Mouse (Mus musculus) hindbrain, embryonic 15.5 days (tissue): Measurements from ENCODE around the gene Mvb12b. TPM values are rescaled to one million over a fixed set of nuclear protein-coding genes. Genes with fewer than 3 reads are reported as not detected.
A peak's percentile ranks its signal among the peaks of the same experiment; 100 is the strongest.

Source experiments
- ATAC-seq: fragments of 200-750 bp; cut with Nextera tagmentation; 2 replicates; pipeline ENCODE4 v1.8.0; 2017; ENCODE audit warnings: low read depth, moderate number of reproducible peaks, moderate TSS enrichment; ENCODE audit not compliant: low FRiP score
- H3K27ac ChIP-seq: fragments of 300-500 bp; sonication (generic); replicated peaks from 2 replicates; pipeline ENCODE4 v1.5.1; 2015; ENCODE audit warnings: mild to moderate bottlenecking, inconsistent platforms
- H3K27me3 ChIP-seq: fragments of 300-500 bp; sonication (generic); 2 replicates; pipeline ENCODE4 v1.6.1; 2015; ENCODE audit warnings: control low read depth, inconsistent platforms
- H3K36me3 ChIP-seq: fragments of 300-500 bp; sonication (generic); 2 replicates; pipeline ENCODE4 v1.6.1; 2015; ENCODE audit warnings: control low read depth, inconsistent platforms
- H3K4me1 ChIP-seq: fragments of 300-500 bp; sonication (generic); replicated peaks from 2 replicates; pipeline ENCODE4 v1.6.1; 2015; ENCODE audit warnings: control low read depth, inconsistent platforms
- H3K4me2 ChIP-seq: fragments of 300-500 bp; sonication (generic); 2 replicates; pipeline ENCODE4 v1.6.1; 2015; ENCODE audit warnings: moderate library complexity, mild to moderate bottlenecking, inconsistent platforms
- H3K4me3 ChIP-seq: fragments of 300-500 bp; sonication (generic); 2 replicates; pipeline ENCODE4 v1.5.1; 2015; ENCODE audit warnings: mild to moderate bottlenecking, inconsistent platforms
- H3K9ac ChIP-seq: fragments of 300-500 bp; sonication (generic); 2 replicates; pipeline ENCODE4 v1.6.1; 2015; ENCODE audit warnings: inconsistent platforms
- H3K9me3 ChIP-seq: fragments of 300-500 bp; sonication (generic); 2 replicates; pipeline ENCODE4 v1.6.1; 2016; ENCODE audit warnings: control low read depth, inconsistent platforms
- WGBS: fragments of 180-500 bp; shearing (Covaris S2); methylation state at CpG from one replicate; pipeline ENCODE4 v1.1.7; 2015; 5-methylcytosine and 5-hydroxymethylcytosine counted together
- polyA plus RNA-seq: library from polyadenylated mRNA; unstranded; fragments of >200 nt; fragmentation: Nextera tagmentation; extraction: Ambion mirVana; gene quantifications from 2 replicates; pipeline ENCODE4 v1.2.1, GENCODE M21; 2015

The Mvb12b gene
- polyA plus RNA-seq, 1 experiment from 2014 or later: 66.2 TPM

- Histone ChIP-seq H3K4me2 (peak overlapping the region; percentile 36; the same call in 1 of the 2 replicates), H3K27me3 (no peaks in the 10 kb centered on the region), H3K27ac (peak overlapping the region; percentile 52; the same call in 1 of the 2 replicates), H3K4me3 (no peak overlapping the region), H3K9ac (no peak overlapping the region), H3K9me3 (no peaks in the 10 kb centered on the region), H3K36me3 (no peaks in the 10 kb centered on the region), H3K4me1 (peaks cover 11% of the 10 kb centered on the region)
- ATAC-seq: peak; percentile 27; the same call in 1 of the 2 replicates
- WGBS: 33% methylated on average over 9 of the region's 9 CpGs
Measured at GRCm38 (mm10) chr2:33689880-33690462, 197.8 kb downstream of the Mvb12b start.

GRCm38 (mm10) chr2:33689155-33689879, 198.4 kb downstream of the Mvb12b start:
- Histone ChIP-seq H3K36me3 (no peaks in the 10 kb centered on the region), H3K9ac (no peak overlapping the region), H3K4me2 (peak overlapping the region; percentile 36), H3K4me1 (peaks cover 11% of the 10 kb centered on the region), H3K27me3 (no peaks in the 10 kb centered on the region), H3K9me3 (no peaks in the 10 kb centered on the region), H3K4me3 (no peak overlapping the region), H3K27ac (peak overlapping the region; percentile 52; the same call in 1 of the 2 replicates)
- 26% methylated on average over 23 of the region's 23 CpGs for WGBS
- peak; percentile 48; the same call in 1 of the 2 replicates for ATAC-seq

GRCm38 (mm10) chr2:33683594-33683993, 204.2 kb downstream of the Mvb12b start:
- peaks cover 2% of the 10 kb centered on the region; the same call in 1 of the 2 replicates for H3K27me3 ChIP-seq
- H3K9me3 ChIP-seq: no peaks in the 10 kb centered on the region
- H3K4me1 ChIP-seq: 0 out of 2 replicates have a peak, but pooled peaks cover 4% of the 10 kb centered on the region
- 47% methylated on average over 4 of the region's 4 CpGs for WGBS
- no peak for ATAC-seq
- no peak overlapping the region for H3K9ac ChIP-seq
- H3K36me3 ChIP-seq: no peaks in the 10 kb centered on the region
- H3K4me2 ChIP-seq: no peak overlapping the region
- H3K4me3 ChIP-seq: no peak overlapping the region
- H3K27ac ChIP-seq: no peak overlapping the region

- Histone ChIP-seq H3K4me3 (no peak overlapping the region), H3K4me1 (0 out of 2 replicates have a peak, but pooled peaks cover 4% of the 10 kb centered on the region), H3K36me3 (no peaks in the 10 kb centered on the region), H3K27ac (no peak overlapping the region), H3K27me3 (peaks cover 2% of the 10 kb centered on the region; the same call in 1 of the 2 replicates), H3K9me3 (no peaks in the 10 kb centered on the region), H3K4me2 (no peak overlapping the region), H3K9ac (no peak overlapping the region)
- WGBS: 37% methylated on average over 6 of the region's 6 CpGs
- no peak for ATAC-seq
Measured at GRCm38 (mm10) chr2:33683095-33683494, 204.7 kb downstream of the Mvb12b start.

GRCm38 (mm10) chr2:33682219-33682618, 205.5 kb downstream of the Mvb12b start:
- Histone ChIP-seq H3K36me3 (no peaks in the 10 kb centered on the region), H3K9ac (no peak overlapping the region), H3K9me3 (no peaks in the 10 kb centered on the region), H3K4me2 (no peak overlapping the region), H3K4me1 (0 out of 2 replicates have a peak, but pooled peaks cover 4% of the 10 kb centered on the region), H3K27ac (no peak overlapping the region), H3K27me3 (peaks cover 2% of the 10 kb centered on the region; the same call in 1 of the 2 replicates), H3K4me3 (no peak overlapping the region)
- whole genome bisulfite sequencing: 12% methylated on average over 4 of the region's 4 CpGs
- no peak for ATAC-seq

Other genes starting within 250 kb of the Mvb12b start
- 4.9 and 6.2 TPM in 2 replicates for gene Lmx1b, start 247.4 kb downstream of the Mvb12b start, polyA plus RNA-seq